Mouse (Mus musculus) embryonic facial prominence, embryonic 15.5 days (tissue): ENCODE measurements at regions not wholly inside any gene's neighbourhood (a gene's known extent, or its start where the extent isn't known, plus 50 kb on each side); places are given as distances from the start of the nearest gene placed in this dataset.
A peak's percentile ranks its signal among the peaks of the same experiment; 100 is the strongest.

Experiments
- ATAC-seq: fragments of 200-750 bp; cut with Nextera tagmentation; 2 replicates; pipeline ENCODE4 v1.8.0; 2017; ENCODE audit warnings: low read depth, moderate TSS enrichment; ENCODE audit not compliant: insufficient number of reproducible peaks, low FRiP score, low TSS enrichment
- H3K27ac ChIP-seq: fragments of 300-500 bp; sonication (generic); replicated peaks from 2 replicates; pipeline ENCODE4 v1.5.1; 2015; ENCODE audit warnings: mild to moderate bottlenecking, inconsistent platforms
- H3K27me3 ChIP-seq: fragments of 300-500 bp; sonication (generic); 2 replicates; pipeline ENCODE4 v1.6.1; 2015; ENCODE audit warnings: inconsistent platforms
- H3K36me3 ChIP-seq: fragments of 300-500 bp; sonication (generic); 2 replicates; pipeline ENCODE4 v1.6.1; 2015; ENCODE audit warnings: mild to moderate bottlenecking, inconsistent platforms
- H3K4me1 ChIP-seq: fragments of 300-500 bp; sonication (generic); 2 replicates; pipeline ENCODE4 v1.6.1; 2015; ENCODE audit warnings: inconsistent platforms
- H3K4me2 ChIP-seq: fragments of 300-500 bp; sonication (generic); replicated peaks from 2 replicates; pipeline ENCODE4 v1.6.1; 2015; ENCODE audit warnings: mild to moderate bottlenecking, inconsistent platforms
- H3K4me3 ChIP-seq: fragments of 300-500 bp; sonication (generic); replicated peaks from 2 replicates; pipeline ENCODE4 v1.5.1; 2015; ENCODE audit warnings: mild to moderate bottlenecking, inconsistent platforms
- H3K9ac ChIP-seq: fragments of 300-500 bp; sonication (generic); 2 replicates; pipeline ENCODE4 v1.6.1; 2015; ENCODE audit warnings: inconsistent platforms
- H3K9me3 ChIP-seq: fragments of 300-500 bp; sonication (generic); replicated peaks from 2 replicates; pipeline ENCODE4 v1.6.1; 2016; ENCODE audit warnings: inconsistent platforms
- WGBS: fragments of 180-500 bp; shearing (Covaris S2); methylation state at CpG from one replicate; pipeline ENCODE4 v1.1.7; 2015; 5-methylcytosine and 5-hydroxymethylcytosine counted together

- H3K4me2 ChIP-seq, result no peak overlapping the region
- 65% methylated on average over 7 of the region's 7 CpGs for WGBS
- H3K36me3 ChIP-seq, result no peaks in the 10 kb centered on the region
- no peaks in the 10 kb centered on the region for H3K9me3 ChIP-seq
- H3K9ac ChIP-seq, result no peak overlapping the region
- H3K27me3 ChIP-seq, result no peaks in the 10 kb centered on the region
- no peak overlapping the region for H3K4me3 ChIP-seq
- no peak overlapping the region for H3K27ac ChIP-seq
- no peak for ATAC-seq
- no peaks in the 10 kb centered on the region for H3K4me1 ChIP-seq
Observed at GRCm38 (mm10) chr1:72078926-72079550, 133.1 kb downstream of the Mreg start.

- 41% methylated on average over 1 of the region's 1 CpGs for WGBS
Observed at GRCm38 (mm10) chr1:72076341-72076740, 135.8 kb downstream of the Mreg start.

GRCm38 (mm10) chr1:72075464-72075863, 136.6 kb downstream of the Mreg start:
- WGBS, result 80% methylated on average over 2 of the region's 2 CpGs
- H3K9me3 ChIP-seq, result no peaks in the 10 kb centered on the region
- no peak overlapping the region for H3K4me2 ChIP-seq
- no peak overlapping the region for H3K27ac ChIP-seq
- H3K36me3 ChIP-seq, result no peaks in the 10 kb centered on the region
- no peaks in the 10 kb centered on the region for H3K4me1 ChIP-seq
- H3K4me3 ChIP-seq, result no peak overlapping the region
- H3K9ac ChIP-seq, result no peak overlapping the region
- H3K27me3 ChIP-seq, result no peaks in the 10 kb centered on the region
- ATAC-seq, result no peak

More at GRCm38 (mm10) chr1:72076341-72076740, 135.8 kb downstream of the Mreg start:
- Histone ChIP-seq H3K4me1 (no peaks in the 10 kb centered on the region), H3K36me3 (no peaks in the 10 kb centered on the region), H3K27ac (no peak overlapping the region), H3K4me3 (no peak overlapping the region), H3K4me2 (no peak overlapping the region), H3K27me3 (no peaks in the 10 kb centered on the region), H3K9me3 (no peaks in the 10 kb centered on the region), H3K9ac (no peak overlapping the region)
- ATAC-seq, result no peak

GRCm38 (mm10) chr1:72073245-72073644, 138.9 kb downstream of the Mreg start:
- WGBS, result 73% methylated on average over 4 of the region's 4 CpGs

GRCm38 (mm10) chr1:72070489-72070888, 141.6 kb downstream of the Mreg start:
- 62% methylated on average over 5 of the region's 5 CpGs for WGBS
- Histone ChIP-seq H3K27ac (no peak overlapping the region), H3K36me3 (no peaks in the 10 kb centered on the region), H3K4me2 (no peak overlapping the region), H3K9me3 (no peaks in the 10 kb centered on the region), H3K9ac (no peak overlapping the region), H3K4me3 (no peak overlapping the region), H3K4me1 (peaks cover 5% of the 10 kb centered on the region), H3K27me3 (no peaks in the 10 kb centered on the region)
- no peak for ATAC-seq

More at GRCm38 (mm10) chr1:72073245-72073644, 138.9 kb downstream of the Mreg start:
- H3K4me1 ChIP-seq, result 0 out of 2 replicates have a peak, but pooled peaks cover 3% of the 10 kb centered on the region
- no peaks in the 10 kb centered on the region for H3K36me3 ChIP-seq
- H3K9ac ChIP-seq, result no peak overlapping the region
- no peak for ATAC-seq
- no peaks in the 10 kb centered on the region for H3K9me3 ChIP-seq
- no peak overlapping the region for H3K4me2 ChIP-seq
- no peak overlapping the region for H3K27ac ChIP-seq
- no peak overlapping the region for H3K4me3 ChIP-seq
- no peaks in the 10 kb centered on the region for H3K27me3 ChIP-seq

- Histone ChIP-seq H3K27ac (no peak overlapping the region), H3K4me3 (no peak overlapping the region), H3K4me2 (no peak overlapping the region), H3K9ac (no peak overlapping the region), H3K36me3 (no peaks in the 10 kb centered on the region), H3K9me3 (no peaks in the 10 kb centered on the region), H3K4me1 (peaks cover 11% of the 10 kb centered on the region), H3K27me3 (no peaks in the 10 kb centered on the region)
- ATAC-seq, result no peak
- 55% methylated on average over 4 of the region's 4 CpGs for WGBS
Observed at GRCm38 (mm10) chr1:72069056-72069455, 143.1 kb downstream of the Mreg start.

- Histone ChIP-seq H3K4me1 (peaks cover 20% of the 10 kb centered on the region), H3K27ac (no peak overlapping the region), H3K9me3 (no peaks in the 10 kb centered on the region), H3K36me3 (no peaks in the 10 kb centered on the region), H3K9ac (no peak overlapping the region), H3K4me3 (no peak overlapping the region), H3K27me3 (no peaks in the 10 kb centered on the region), H3K4me2 (no peak overlapping the region)
- ATAC-seq, result no peak
- 55% methylated on average over 13 of the region's 13 CpGs for WGBS
Observed at GRCm38 (mm10) chr1:72065090-72065489, 147.0 kb downstream of the Mreg start.

GRCm38 (mm10) chr1:72060393-72060792, 151.7 kb downstream of the Mreg start:
- no peak overlapping the region for H3K4me3 ChIP-seq
- WGBS, result 25% methylated on average over 5 of the region's 5 CpGs
- no peaks in the 10 kb centered on the region for H3K36me3 ChIP-seq
- peak overlapping the region; percentile 86 for H3K27ac ChIP-seq
- H3K9me3 ChIP-seq, result no peaks in the 10 kb centered on the region
- H3K4me1 ChIP-seq, result peaks cover 18% of the 10 kb centered on the region; the same call in 1 of the 2 replicates
- peak; percentile 70; the same call in 1 of the 2 replicates for ATAC-seq
- no peak overlapping the region for H3K4me2 ChIP-seq
- H3K27me3 ChIP-seq, result no peaks in the 10 kb centered on the region
- no peak overlapping the region for H3K9ac ChIP-seq

GRCm38 (mm10) chr1:72058045-72058703, 153.9 kb downstream of the Mreg start:
- Histone ChIP-seq H3K27me3 (no peaks in the 10 kb centered on the region), H3K9ac (no peak overlapping the region), H3K4me2 (no peak overlapping the region), H3K36me3 (no peaks in the 10 kb centered on the region), H3K27ac (no peak overlapping the region; the same call in 1 of the 2 replicates), H3K4me1 (peaks cover 13% of the 10 kb centered on the region; the same call in 1 of the 2 replicates), H3K4me3 (no peak overlapping the region), H3K9me3 (no peaks in the 10 kb centered on the region)
- ATAC-seq, result no peak
- 64% methylated on average over 7 of the region's 7 CpGs for WGBS

GRCm38 (mm10) chr1:72054541-72054940, 157.6 kb downstream of the Mreg start:
- Histone ChIP-seq H3K27me3 (no peaks in the 10 kb centered on the region), H3K36me3 (no peaks in the 10 kb centered on the region), H3K9ac (no peak overlapping the region), H3K4me3 (no peak overlapping the region), H3K27ac (no peak overlapping the region), H3K4me2 (no peak overlapping the region), H3K9me3 (no peaks in the 10 kb centered on the region), H3K4me1 (peaks cover 9% of the 10 kb centered on the region; the same call in 1 of the 2 replicates)
- 88% methylated on average over 1 of the region's 1 CpGs for WGBS
- ATAC-seq, result no peak

GRCm38 (mm10) chr1:72050858-72051257, 161.2 kb downstream of the Mreg start:
- Histone ChIP-seq H3K4me1 (peaks cover 9% of the 10 kb centered on the region; the same call in 1 of the 2 replicates), H3K27me3 (no peaks in the 10 kb centered on the region), H3K4me3 (no peak overlapping the region), H3K9me3 (no peaks in the 10 kb centered on the region), H3K9ac (no peak overlapping the region), H3K4me2 (no peak overlapping the region), H3K36me3 (no peaks in the 10 kb centered on the region), H3K27ac (no peak overlapping the region)
- ATAC-seq, result no peak
- WGBS, result 55% methylated on average over 3 of the region's 3 CpGs
